Mouse (Mus musculus) adrenal gland, postnatal 14 days (tissue): ENCODE results near the gene Slc1a7. TPM values are rescaled to one million over a fixed set of nuclear protein-coding genes. Genes with fewer than 3 reads are reported as not detected.

Experiments used
- DNase-seq: peaks from one replicate; pipeline ENCODE4 v3.0.0; 2021; ENCODE audit warnings: mixed read lengths
- total RNA-seq: library from RNA; stranded (reverse); gene quantifications from 2 replicates; pipeline ENCODE4 v1.2.3, GENCODE M21; 2021

Gene Slc1a7
- total RNA-seq, 1 experiment from 2014 or later = 0.44 TPM

GRCm38 (mm10) chr4:108052673-108053072 is 84.5 kb downstream of the Slc1a7 start:
- no peak for DNase-seq

DNA sequence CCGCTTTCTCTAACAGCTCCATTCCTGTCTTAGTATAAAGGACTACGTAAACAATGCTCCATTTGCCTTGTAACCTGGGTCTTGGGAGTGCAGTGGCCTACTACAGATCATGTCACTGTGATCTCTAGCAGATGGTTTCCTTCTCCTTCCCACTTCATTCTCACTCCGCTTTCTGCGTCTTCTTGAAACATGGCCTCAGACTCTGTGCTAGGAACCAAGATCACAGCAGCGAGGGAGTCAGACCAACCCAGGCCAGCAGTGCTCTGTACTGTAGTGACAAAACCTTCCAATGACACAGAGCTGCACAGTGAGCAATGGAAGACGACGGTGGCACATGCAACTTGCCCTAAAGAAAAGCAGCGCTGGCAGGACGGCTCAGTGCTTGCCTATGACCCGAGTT is 87.7 kb downstream of the Slc1a7 start:
- no peak for DNase-seq

- no peak for DNase-seq
These were observed 89.1 kb downstream of the Slc1a7 start for GRCm38 (mm10) chr4:108057247-108057646.

GRCm38 (mm10) chr4:108058166-108058565 is 90.0 kb downstream of the Slc1a7 start:
- peak; percentile 43 for DNase-seq

- no peak for DNase-seq
These were observed 91.7 kb downstream of the Slc1a7 start for GRCm38 (mm10) chr4:108059601-108060379.

DNA sequence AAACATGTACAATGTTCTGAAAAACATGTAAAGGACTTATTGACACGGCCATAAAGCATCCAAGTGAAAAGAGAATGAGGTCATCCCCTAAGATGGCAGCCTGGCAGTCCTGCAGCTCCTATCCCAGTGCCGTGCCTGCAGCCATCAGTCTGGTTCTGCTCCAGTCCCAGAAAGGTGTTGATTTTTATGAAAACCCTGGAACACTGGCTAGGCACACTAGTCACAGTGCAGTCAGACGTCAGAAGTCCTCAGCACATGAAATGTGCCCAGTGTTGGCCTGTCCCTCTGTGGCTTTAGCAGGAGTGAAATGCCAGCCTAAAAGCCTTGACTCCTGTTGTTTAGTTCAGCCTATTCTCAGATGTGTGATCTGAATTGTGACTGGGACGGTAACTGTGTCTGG is 92.6 kb downstream of the Slc1a7 start:
- no peak for DNase-seq

DNA sequence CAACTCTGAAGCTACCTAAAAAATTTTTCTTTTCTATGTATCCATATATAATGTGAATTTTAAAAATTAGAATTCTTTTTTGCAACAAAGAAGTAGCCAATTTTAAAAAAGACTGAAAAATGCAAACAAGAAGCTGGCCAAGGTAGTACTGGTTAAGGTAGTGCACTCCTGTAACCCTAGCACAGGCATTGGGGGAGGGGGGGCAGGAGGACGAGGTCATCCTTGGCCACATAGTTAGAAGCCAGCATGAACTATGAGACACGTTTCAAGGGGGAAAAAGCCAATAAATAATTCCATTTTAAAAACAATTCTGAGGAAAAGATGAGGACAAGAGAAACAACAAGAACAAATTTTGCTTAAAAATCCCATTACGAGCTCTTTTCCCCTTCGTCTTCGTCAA is 94.4 kb downstream of the Slc1a7 start:
- DNase-seq = no peak

Other genes starting within 250 kb of the Slc1a7 start
- 5.0 and 5.2 TPM in 2 replicates for gene Lrp8, start 166.1 kb upstream of the Slc1a7 start, total RNA-seq
- gene Magoh, start 88.6 kb upstream of the Slc1a7 start, total RNA-seq = 91.3 and 98.1 TPM in 2 replicates
- 75.3 and 75.4 TPM in 2 replicates for gene 0610037L13Rik, start 78.5 kb upstream of the Slc1a7 start, total RNA-seq
- gene Cpt2, start 44.7 kb upstream of the Slc1a7 start, total RNA-seq = 247 and 275 TPM in 2 replicates
- 8.1 and 8.2 TPM in 2 replicates for gene Podn, start 128.1 kb downstream of the Slc1a7 start, total RNA-seq
- 339 and 479 TPM in 2 replicates for gene Scp2, start 176.7 kb downstream of the Slc1a7 start, total RNA-seq
- 19.3 and 32.0 TPM in 2 replicates for gene Echdc2, start 197.1 kb downstream of the Slc1a7 start, total RNA-seq
- 0.79 and 1.4 TPM in 2 replicates for gene Zyg11a, start 249.7 kb downstream of the Slc1a7 start, total RNA-seq